Mouse (Mus musculus): ENCODE measurements around the gene Tspan32. TPM values are rescaled to one million over a fixed set of nuclear protein-coding genes. Genes with fewer than 3 reads are reported as not detected.

Gene Tspan32
- polyA plus RNA-seq, 1 experiment = 5.1 TPM

GRCm38 (mm10) chr7:143021356-143022164 is 16.7 kb downstream of the Tspan32 start:
- no peak overlapping the region for H3K27ac ChIP-seq (ENCODE audit: insufficient read depth, low read depth, low read length)
- no peak for DNase-seq
- no peak for TF ChIP-seq POLR2A (IDR thresholded peaks at IDR 0.05; ENCODE audit: low read depth, low read length)
- TF ChIP-seq CTCF (conservative IDR thresholded peaks at IDR 0.05; ENCODE audit: insufficient read depth, insufficient read length, low read depth, low read length) = no peak

DNA sequence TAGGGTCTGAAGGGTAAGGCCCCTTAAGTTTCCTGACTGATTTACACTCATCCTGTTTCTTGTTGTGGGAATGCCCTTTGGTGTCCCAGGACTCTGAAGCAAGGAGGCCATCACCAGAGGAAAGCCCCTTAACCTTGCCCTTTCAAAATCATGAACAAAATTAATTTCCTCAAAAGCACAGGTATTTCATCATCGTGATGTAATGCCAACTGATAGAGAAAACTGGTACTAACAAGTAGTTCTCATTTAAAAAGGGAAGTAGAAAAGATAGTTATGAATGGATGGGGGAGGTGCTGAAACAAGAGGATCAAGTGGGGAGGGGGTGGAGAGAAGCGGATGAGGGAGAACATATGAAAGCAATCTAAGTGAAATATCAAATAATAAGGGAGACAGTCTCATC is 18.7 kb downstream of the Tspan32 start:
- H3K27ac ChIP-seq (ENCODE audit: insufficient read depth, low read depth, low read length) = no peak overlapping the region
- 90% methylated on average over 2 of the region's 2 CpGs for whole genome bisulfite sequencing
- TF ChIP-seq CTCF (conservative IDR thresholded peaks at IDR 0.05; ENCODE audit: insufficient read depth, insufficient read length, low read depth, low read length) = no peak
- TF ChIP-seq POLR2A (IDR thresholded peaks at IDR 0.05; ENCODE audit: low read depth, low read length) = no peak

More at GRCm38 (mm10) chr7:143021356-143022164, 16.7 kb downstream of the Tspan32 start:
- Histone ChIP-seq H3K4me1 (ENCODE audit: control insufficient read depth, insufficient read depth, low read length) (no peaks in the 10 kb centered on the region), H3K36me3 (ENCODE audit: control insufficient read depth, insufficient read depth, low read length) (no peaks in the 10 kb centered on the region), H3K27me3 (replicated peaks; ENCODE audit: control insufficient read depth, insufficient read depth, low read length) (no peaks in the 10 kb centered on the region), H3K4me3 (ENCODE audit: insufficient read depth, low read depth, low read length) (no peak overlapping the region)
- WGBS = 61% methylated on average over 5 of the region's 5 CpGs

GRCm38 (mm10) chr7:143024293-143024692 is 19.4 kb downstream of the Tspan32 start:
- no peaks in the 10 kb centered on the region for H3K27me3 ChIP-seq (replicated peaks; ENCODE audit: control insufficient read depth, insufficient read depth, low read length)
- DNase-seq = no peak
- H3K36me3 ChIP-seq (ENCODE audit: control insufficient read depth, insufficient read depth, low read length) = no peaks in the 10 kb centered on the region
- 93% methylated on average over 1 of the region's 1 CpGs for WGBS
- H3K4me1 ChIP-seq (ENCODE audit: control insufficient read depth, insufficient read depth, low read length) = no peaks in the 10 kb centered on the region
- no peak overlapping the region for H3K4me3 ChIP-seq (ENCODE audit: insufficient read depth, low read depth, low read length)
- H3K27ac ChIP-seq (ENCODE audit: insufficient read depth, low read depth, low read length) = no peak overlapping the region
- TF ChIP-seq CTCF (conservative IDR thresholded peaks at IDR 0.05; ENCODE audit: insufficient read depth, insufficient read length, low read depth, low read length) (no peak), POLR2A (IDR thresholded peaks at IDR 0.05; ENCODE audit: low read depth, low read length) (no peak)

More for the DNA sequence above, 18.7 kb downstream of the Tspan32 start:
- no peak for DNase-seq
- Histone ChIP-seq H3K4me3 (ENCODE audit: insufficient read depth, low read depth, low read length) (no peak overlapping the region), H3K4me1 (ENCODE audit: control insufficient read depth, insufficient read depth, low read length) (no peaks in the 10 kb centered on the region), H3K36me3 (ENCODE audit: control insufficient read depth, insufficient read depth, low read length) (no peaks in the 10 kb centered on the region), H3K27me3 (replicated peaks; ENCODE audit: control insufficient read depth, insufficient read depth, low read length) (no peaks in the 10 kb centered on the region)

- no peak overlapping the region for H3K27ac ChIP-seq (ENCODE audit: insufficient read depth, low read depth, low read length)
- no peaks in the 10 kb centered on the region for H3K4me1 ChIP-seq (ENCODE audit: control insufficient read depth, insufficient read depth, low read length)
- no peaks in the 10 kb centered on the region for H3K27me3 ChIP-seq (replicated peaks; ENCODE audit: control insufficient read depth, insufficient read depth, low read length)
- H3K36me3 ChIP-seq (ENCODE audit: control insufficient read depth, insufficient read depth, low read length) = no peaks in the 10 kb centered on the region
- 96% methylated on average over 3 of the region's 3 CpGs for WGBS
- TF ChIP-seq POLR2A (IDR thresholded peaks at IDR 0.05; ENCODE audit: low read depth, low read length) = no peak
- no peak for TF ChIP-seq CTCF (conservative IDR thresholded peaks at IDR 0.05; ENCODE audit: insufficient read depth, insufficient read length, low read depth, low read length)
- no peak overlapping the region for H3K4me3 ChIP-seq (ENCODE audit: insufficient read depth, low read depth, low read length)
- no peak for DNase-seq
Observed at GRCm38 (mm10) chr7:143025496-143025895, 20.6 kb downstream of the Tspan32 start.

GRCm38 (mm10) chr7:143027196-143027595 is 22.4 kb downstream of the Tspan32 start:
- H3K27me3 ChIP-seq (replicated peaks; ENCODE audit: control insufficient read depth, insufficient read depth, low read length) = no peaks in the 10 kb centered on the region
- H3K36me3 ChIP-seq (ENCODE audit: control insufficient read depth, insufficient read depth, low read length) = no peaks in the 10 kb centered on the region
- no peaks in the 10 kb centered on the region for H3K4me1 ChIP-seq (ENCODE audit: control insufficient read depth, insufficient read depth, low read length)
- H3K4me3 ChIP-seq (ENCODE audit: insufficient read depth, low read depth, low read length) = no peak overlapping the region
- H3K27ac ChIP-seq (ENCODE audit: insufficient read depth, low read depth, low read length) = no peak overlapping the region
- no peak for TF ChIP-seq POLR2A (IDR thresholded peaks at IDR 0.05; ENCODE audit: low read depth, low read length)
- no peak for TF ChIP-seq CTCF (conservative IDR thresholded peaks at IDR 0.05; ENCODE audit: insufficient read depth, insufficient read length, low read depth, low read length)
- DNase-seq = no peak
- WGBS = 97% methylated on average over 4 of the region's 4 CpGs

DNA sequence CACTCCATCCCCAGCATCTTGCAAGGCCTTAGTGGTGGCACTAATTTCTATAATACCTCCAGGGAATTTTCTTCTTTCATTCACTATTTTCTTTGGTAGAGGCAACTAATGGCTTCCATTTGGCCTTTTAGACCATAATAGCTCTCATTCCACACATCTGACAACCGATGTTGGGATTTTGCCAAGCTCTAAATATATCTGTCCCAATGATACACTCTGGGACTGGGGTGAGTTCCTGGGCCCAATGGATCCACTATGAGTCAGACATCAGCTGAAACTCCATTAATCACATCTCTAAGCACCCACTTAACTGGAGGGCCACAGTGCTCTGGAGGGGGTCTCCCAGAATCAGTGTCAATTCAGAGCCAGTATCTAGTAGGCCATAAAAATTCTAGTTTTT is 27.0 kb downstream of the Tspan32 start:
- Histone ChIP-seq H3K36me3 (ENCODE audit: control insufficient read depth, insufficient read depth, low read length) (no peaks in the 10 kb centered on the region), H3K27me3 (replicated peaks; ENCODE audit: control insufficient read depth, insufficient read depth, low read length) (no peaks in the 10 kb centered on the region), H3K4me3 (ENCODE audit: insufficient read depth, low read depth, low read length) (no peak overlapping the region), H3K27ac (ENCODE audit: insufficient read depth, low read depth, low read length) (no peak overlapping the region), H3K4me1 (ENCODE audit: control insufficient read depth, insufficient read depth, low read length) (no peaks in the 10 kb centered on the region)
- no peak for TF ChIP-seq CTCF (conservative IDR thresholded peaks at IDR 0.05; ENCODE audit: insufficient read depth, insufficient read length, low read depth, low read length)
- TF ChIP-seq POLR2A (IDR thresholded peaks at IDR 0.05; ENCODE audit: low read depth, low read length) = no peak
- no peak for DNase-seq
- 71% methylated on average over 1 of the region's 1 CpGs for WGBS

DNA sequence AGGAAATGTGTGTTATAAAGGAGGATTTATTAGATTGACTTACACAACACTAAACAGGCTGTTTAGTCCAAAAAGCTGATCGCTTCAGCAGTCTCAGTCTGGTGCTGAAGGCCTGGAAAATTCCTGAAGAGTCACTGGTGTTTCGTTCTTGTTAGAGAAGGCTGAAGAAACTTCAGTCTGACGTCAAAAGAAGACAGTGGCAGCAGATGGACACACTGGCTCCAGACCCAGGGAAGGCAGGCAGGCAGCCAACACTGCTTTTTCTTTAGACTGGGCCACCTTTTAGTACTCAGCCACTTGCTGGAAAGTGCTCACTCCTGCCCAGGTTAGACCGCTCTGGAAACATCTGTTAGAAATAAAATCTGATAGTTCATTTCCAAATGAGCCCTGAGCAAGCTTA is 28.7 kb downstream of the Tspan32 start:
- no peak overlapping the region for H3K4me3 ChIP-seq (ENCODE audit: insufficient read depth, low read depth, low read length)
- peak; percentile 46 for DNase-seq
- no peaks in the 10 kb centered on the region for H3K27me3 ChIP-seq (replicated peaks; ENCODE audit: control insufficient read depth, insufficient read depth, low read length)
- WGBS = 82% methylated on average over 4 of the region's 4 CpGs
- no peaks in the 10 kb centered on the region for H3K36me3 ChIP-seq (ENCODE audit: control insufficient read depth, insufficient read depth, low read length)
- H3K4me1 ChIP-seq (ENCODE audit: control insufficient read depth, insufficient read depth, low read length) = no peaks in the 10 kb centered on the region
- no peak for TF ChIP-seq POLR2A (IDR thresholded peaks at IDR 0.05; ENCODE audit: low read depth, low read length)
- no peak for TF ChIP-seq CTCF (conservative IDR thresholded peaks at IDR 0.05; ENCODE audit: insufficient read depth, insufficient read length, low read depth, low read length)
- no peak overlapping the region for H3K27ac ChIP-seq (ENCODE audit: insufficient read depth, low read depth, low read length)
